Mouse (Mus musculus) retina, embryonic 14.5 days (tissue): Measurements from ENCODE around the gene Bdh1.
"Not testable (repeated sequence)": the region's sequence is repeated elsewhere in the genome, so short reads cannot be mapped to it uniquely, and the experiment has no call there.

Experiments used
- DNase-seq: peaks from one replicate; pipeline ENCODE4 v3.0.0-alpha.2; 2015; ENCODE audit warnings: low spot score

Bdh1 gene

DNA sequence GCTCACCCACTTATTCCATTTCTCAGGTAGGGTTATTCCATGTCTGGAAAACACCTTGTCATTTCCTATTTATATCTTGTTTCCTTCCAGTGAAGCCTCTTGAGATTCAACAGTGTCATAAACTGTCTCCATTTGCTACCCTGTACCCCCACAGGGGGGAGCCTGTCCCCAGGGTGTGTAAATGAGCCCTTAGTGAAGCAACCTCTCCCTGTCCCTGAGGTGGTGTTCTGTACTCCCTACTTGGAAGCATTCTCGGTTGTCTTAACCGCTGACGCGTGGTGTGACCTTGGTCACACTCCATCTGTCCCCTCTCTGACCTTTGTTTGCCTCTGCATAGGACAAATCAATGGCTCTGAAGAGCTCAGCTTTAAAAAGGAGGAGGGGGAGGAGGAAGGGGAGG, 43.5 kb downstream of the Bdh1 start:
- DNase-seq, result peak; percentile 53

DNA sequence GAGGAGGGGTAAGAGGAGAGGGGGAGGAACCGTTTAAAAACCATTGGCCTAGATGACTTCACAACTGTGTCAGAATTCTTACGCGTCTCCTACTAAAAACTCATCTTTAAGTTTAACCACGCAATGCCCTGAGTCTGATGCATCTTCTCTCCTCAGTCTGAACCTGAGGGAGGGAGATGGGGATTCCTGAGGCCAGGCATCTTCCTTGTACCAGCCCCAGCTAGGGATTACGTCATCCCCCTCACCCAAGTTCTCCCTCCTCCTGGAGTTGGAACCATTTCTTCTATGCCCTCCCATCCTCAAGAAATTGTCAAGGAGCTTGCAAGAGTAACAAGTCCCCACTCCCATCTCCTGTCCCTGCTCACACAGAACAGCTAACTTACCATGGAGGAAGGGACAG, 44.0 kb downstream of the Bdh1 start:
- DNase-seq, result no peak

DNA sequence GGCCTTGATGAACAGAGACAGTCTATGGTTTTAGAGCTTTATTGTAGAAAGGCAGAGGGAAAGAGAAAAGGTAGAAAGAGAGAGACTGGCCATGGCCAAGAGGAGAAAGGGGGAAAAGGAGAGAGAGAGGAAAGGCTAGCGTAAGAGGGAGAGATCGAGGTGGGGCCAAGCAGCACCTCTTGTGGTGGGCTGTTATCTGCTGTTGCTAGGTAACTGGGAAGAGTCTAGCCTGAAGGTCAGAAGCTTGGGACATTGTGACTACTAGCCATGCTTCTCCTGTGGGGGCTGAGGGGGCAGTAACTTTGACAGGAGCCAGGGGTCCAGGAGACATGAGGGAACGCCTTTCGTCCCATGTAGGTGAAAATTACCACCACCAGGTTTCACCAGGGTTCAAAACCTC, 48.7 kb downstream of the Bdh1 start:
- not testable (repeated sequence) for DNase-seq

DNA sequence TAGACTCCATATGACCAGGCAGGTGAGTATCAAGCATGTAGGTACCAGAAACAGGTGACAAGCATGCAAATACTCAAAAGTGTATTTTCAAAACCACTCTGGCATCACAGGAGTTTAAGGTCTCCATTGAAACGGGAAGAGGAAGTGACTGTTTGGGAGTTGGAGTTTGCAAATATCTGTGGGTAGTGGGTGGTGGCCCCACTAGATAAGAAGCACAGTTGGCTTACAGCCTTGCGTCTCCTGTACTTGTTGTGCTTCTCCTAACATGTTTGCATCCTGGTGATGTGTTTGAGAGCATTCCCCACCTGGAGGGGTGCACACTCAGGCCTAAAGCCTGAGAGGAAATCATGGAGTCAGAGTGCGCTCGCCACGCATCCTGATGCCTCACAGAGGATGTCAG, 49.9 kb downstream of the Bdh1 start:
- no peak for DNase-seq

DNA sequence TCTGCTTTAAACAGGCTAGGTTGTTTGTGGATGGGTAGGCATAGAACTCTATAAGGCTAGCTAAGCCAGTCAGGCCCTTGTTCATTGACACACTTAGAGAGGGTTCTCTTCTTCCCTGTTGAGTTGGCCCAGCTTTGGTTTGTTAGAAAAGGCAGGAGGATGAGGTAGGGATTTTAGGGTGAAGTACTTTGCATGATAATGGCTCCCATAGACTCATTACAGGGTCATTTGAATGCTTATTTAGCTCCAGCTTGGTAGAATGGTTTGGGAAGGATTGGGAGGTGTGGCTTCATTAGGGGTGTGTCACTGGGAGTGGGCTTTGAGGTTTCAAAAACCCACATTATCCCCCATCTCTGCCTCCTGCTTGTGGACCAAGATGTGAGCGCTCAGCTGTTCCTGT, 51.1 kb downstream of the Bdh1 start:
- DNase-seq, result no peak

DNA sequence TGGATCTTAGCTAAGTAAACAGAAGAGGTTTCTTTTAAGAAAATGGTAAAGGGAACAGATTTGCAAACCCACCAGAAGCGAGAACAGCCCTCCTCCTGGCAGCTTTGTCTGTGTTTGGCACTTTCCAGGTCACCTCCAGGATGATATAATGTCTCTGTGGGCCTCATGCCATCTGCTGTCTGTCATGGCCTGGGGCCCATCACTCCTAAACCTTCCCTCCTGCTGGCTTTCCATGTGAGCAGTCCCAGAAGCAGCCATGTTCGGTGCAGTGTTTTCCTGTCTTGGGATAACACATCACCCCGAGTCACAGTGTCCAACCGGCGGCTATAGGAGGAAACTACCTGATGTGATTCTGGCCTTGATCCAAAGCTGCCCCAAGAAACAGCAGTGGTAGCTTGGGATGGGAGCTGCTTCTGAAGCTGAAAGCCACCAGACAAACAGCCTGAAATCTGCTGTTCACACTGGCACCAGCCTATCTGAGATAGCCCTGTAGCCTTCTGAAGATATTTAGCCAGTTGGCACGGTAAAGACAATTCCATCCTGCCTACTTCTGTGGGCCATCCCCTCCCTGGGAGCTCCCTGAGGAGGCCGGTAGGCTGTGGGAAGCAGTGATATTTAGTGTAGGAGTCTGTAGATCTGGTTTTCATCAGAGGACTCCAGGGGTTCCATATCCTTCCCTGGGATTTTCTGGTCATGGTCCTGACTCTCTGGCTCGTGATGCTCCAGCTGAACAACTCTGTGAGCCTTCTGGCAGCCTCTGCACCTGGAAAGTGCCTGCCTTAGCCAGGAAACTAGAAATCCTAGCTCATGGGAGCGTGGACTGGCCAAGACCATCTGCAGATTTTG, 53.3 kb downstream of the Bdh1 start:
- DNase-seq, result peak; percentile 36

DNA sequence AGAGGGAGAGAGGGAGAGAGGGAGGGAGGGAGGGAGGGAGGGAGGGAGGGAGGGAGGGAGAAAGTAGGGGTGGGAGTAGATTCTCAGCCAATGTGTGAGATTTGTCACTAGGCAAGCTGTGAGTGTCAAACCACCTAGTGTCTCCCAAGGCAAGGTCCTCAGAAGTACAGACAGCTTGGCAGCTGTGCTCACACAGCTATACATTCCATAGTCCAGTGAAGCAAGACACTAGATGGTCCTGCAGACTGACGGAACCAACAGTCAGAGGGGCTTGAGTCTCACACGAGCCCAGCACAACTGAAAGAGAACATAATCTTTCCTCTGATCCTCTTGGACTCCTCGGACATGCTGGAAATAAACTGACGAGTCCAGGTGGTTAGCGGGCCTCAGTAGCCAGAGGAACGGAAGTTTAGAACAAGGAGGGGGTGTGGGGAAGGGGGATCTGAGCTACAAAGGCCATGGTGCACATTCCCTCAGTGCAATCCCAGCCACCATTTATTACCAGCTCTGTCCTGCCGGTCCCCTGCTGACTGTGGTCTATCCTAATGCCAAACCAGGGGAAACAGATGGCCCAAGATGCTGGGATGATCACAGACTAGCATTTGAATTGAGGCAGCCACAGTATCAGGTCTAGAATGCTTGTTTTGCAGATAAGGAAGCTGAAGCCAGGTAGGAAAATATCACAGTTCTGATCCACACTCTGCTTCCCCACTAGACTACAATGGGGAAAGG, 55.0 kb downstream of the Bdh1 start:
- no peak for DNase-seq

DNA sequence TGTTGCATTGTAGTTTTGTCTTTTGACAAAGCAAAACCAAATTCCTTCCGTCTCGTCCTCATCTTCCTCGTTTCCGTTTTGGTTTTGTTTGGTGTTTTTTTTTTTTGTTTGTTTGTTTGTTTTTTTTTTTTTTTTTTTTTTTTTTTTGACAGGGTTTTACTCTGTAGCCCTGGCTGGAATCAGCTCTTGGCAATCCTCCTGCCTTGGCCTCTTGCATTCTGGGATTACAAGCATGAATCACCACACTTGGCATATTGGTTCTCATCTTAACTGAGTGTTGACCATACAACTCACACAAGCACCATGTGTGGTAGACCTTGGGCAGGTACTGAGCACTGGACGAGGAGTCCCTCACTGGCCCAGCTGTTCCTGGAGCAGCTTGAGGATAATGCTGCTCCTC, 63.3 kb downstream of the Bdh1 start:
- DNase-seq, result no peak

DNA sequence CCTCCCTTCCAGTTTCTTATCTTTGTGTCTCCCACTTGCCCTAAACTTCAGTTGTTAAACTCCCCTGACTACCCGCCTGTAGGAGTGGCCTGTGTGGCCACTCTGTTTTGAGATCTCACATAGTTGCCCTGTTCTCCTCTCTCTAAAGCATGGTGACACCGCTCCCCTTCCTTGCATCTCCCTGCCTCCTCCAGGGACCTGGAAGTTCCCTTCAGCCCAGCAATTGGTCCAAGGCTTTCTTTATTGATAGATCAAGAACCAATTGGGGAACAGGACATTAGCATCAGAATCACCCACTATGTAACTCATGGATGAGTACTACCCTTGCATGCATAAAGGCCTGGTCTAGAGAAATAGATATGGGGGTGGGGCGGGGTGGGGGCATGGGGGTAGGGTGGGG, 65.2 kb downstream of the Bdh1 start:
- no peak for DNase-seq

DNA sequence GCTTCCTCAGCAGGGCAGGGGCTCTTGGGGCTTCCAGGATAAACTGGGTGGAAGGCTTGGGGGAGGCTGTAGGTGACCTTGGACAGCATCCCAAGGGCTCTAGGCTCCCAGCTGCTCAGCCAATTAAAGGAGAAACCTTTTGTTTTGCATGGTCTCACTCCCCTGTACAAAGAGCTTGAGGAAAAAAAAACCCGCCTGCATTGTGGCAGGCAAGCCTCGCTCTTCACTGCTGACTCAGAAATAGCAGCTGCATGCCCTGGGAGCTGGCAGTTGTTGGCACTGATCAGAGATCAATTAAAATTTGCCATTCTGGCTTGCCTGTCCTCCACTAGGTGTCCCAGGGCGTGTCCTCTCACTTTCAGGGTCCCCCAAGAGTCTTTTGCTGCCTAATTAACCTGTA, 67.0 kb downstream of the Bdh1 start:
- DNase-seq, result peak; percentile 62

DNA sequence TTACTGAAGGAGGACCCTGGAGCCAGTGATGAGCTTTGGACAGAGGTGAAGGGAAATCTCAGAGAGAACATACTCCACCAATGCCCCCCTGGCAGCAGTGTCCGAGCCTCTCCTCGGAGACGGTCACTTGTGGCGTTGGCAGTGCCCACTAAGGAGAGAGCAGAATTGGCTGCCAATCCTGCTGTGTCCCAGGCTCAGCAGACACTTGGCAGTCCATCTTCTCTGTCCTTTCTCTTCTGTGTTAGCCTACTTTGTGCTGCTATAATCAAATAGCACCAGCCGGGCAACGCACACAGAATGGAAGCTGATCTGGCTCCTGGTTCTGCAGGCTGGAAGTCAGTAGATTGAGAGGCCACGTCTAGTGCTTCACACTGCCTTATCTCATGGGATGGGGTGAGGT, 68.9 kb downstream of the Bdh1 start:
- DNase-seq, result no peak

DNA sequence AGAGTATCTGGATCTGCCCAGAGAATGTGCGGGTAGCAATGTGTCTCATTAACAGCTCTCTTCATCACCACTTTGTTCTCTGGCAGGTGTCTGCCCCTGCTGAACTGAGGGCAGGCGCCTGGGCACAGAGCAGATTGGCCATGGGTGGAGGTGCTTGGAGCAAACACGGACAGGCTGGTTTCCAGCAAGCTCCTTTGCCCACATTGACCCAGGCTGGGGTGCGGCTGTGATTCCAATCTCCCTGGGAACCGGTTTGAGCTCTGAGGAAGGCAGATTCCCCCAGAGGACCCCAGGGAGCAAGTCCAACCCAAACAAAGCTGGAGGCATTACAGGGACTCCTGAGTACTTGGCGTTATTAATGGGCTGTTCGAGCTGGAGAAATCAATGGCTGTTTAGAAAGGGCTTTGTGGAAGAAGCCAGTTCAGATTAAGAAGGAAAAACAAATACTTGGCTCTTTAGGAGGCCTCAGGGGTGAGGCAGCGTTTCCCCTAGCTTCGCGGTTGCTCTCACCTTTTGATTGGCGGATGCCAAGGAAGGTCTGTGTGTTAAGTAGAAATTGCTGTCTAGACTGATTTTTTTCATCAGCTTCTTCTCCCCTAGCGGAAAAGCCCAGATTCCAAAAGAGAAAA, 71.0 kb downstream of the Bdh1 start:
- peak; percentile 42 for DNase-seq

DNA sequence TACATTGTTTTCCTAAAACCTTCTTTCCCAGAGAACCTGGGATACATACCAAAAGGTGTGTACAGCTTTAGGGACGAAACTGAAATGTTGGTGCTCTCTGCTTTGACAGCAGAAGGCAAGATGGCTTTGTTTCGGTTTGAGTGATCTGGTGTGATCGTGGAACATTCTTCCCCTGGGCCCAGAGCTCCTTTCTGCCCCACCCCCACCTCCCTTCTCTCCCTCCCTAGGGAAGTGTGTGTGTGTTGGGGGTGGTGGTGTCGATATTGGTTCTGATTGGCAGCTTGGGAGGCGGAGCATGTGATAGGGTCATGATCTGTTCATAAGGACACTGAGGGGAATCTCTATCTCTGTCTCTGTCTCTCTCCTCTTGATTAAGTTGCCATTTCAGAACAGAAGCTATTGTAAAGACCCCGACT, 71.5 kb downstream of the Bdh1 start:
- DNase-seq, result peak; percentile 44

DNA sequence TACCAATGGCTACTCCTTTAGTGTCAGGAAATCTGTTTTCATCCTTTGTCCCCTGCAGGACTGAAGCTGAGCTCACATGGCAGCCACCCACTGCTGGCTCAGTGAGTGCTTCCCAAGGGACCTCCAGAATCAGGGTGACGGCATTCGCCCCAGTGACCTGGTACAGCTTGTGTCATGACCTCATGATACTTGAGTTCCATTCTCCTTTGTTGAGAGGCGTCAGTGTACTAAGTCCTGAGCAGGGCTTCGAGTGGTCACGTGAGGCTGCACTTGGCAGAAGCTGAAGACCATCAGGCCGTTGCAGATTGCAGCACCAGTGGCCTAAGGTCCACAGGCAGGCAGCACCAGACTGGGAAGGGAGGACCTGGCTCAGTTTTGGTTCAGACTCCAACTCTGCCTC, 71.9 kb downstream of the Bdh1 start:
- peak; percentile 55 for DNase-seq

DNA sequence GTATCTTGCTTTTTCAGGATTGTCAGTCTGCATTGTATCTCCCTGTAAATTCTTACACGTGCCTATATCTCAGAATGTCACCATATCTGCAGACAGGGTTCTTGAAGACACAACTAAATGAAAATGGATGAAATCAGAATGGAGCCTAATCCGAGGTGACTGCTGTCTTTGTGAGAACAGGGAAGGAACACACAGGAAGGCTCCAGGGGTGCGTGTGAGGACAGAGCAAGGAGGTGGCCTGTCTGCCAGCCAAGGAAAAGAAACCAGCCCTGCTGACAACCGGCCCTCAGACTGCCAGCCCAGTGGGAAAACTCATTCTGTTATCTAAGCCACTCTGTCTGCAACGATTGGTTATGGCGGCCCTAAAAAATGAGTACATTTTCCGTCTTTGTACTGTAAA, 73.3 kb downstream of the Bdh1 start:
- no peak for DNase-seq

DNA sequence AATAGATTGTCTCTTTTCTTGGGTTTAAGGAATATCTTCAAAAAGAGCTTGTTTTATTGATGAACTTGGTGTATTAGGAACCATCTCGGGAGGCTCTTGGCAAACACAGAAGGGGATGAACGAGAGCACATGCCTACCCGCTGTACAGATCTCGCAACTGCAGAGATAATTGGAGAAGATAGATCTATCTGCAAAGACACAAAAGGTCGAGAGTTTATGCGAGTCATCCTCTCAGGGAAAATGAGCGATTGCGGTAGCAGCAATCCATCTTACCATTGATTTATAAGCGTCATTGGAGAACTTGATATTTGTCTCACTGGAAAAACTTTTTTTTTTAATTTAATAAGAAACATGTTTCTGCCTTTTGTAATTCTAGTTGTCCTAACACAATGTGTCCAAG, 73.7 kb downstream of the Bdh1 start:
- no peak for DNase-seq

DNA sequence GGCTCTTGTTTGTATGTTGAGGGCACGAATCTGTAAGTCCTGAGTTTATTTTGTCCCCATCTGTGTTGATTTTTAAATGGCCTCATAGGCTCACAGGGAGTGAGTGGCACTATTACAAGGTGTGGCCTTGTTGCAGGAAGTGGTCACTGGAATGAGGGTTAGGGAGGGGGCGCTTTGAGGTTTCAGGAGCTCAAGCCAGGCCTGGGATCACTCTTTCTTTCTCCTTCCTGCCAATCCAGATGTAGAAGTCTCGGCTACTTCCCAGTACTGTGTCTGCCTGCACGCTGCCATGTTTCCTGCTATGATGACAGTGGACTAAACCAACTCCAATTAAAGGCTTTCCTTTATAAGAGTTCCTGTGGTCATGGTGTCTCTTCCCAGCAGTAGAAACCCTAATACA, 76.3 kb downstream of the Bdh1 start:
- no peak for DNase-seq

DNA sequence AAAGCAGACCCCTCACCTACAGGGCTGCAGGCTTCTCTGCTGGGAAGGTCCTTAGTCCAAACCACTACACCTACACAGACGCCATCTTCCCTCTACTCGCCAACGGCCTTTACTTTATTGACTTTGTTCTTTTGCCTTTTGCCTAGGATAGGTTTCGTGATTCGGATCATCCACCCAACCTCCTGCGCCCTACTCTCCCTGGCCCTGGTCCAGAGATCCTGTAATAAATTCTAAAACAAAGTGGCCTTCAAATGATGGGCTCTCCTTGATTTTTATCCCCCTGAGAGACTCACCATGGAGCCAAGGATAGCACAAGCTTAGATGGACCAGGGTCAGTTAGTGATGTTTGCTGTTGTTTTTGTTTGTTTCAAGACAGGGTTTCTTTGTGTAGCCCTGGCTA, 76.9 kb downstream of the Bdh1 start:
- DNase-seq, result no peak

DNA sequence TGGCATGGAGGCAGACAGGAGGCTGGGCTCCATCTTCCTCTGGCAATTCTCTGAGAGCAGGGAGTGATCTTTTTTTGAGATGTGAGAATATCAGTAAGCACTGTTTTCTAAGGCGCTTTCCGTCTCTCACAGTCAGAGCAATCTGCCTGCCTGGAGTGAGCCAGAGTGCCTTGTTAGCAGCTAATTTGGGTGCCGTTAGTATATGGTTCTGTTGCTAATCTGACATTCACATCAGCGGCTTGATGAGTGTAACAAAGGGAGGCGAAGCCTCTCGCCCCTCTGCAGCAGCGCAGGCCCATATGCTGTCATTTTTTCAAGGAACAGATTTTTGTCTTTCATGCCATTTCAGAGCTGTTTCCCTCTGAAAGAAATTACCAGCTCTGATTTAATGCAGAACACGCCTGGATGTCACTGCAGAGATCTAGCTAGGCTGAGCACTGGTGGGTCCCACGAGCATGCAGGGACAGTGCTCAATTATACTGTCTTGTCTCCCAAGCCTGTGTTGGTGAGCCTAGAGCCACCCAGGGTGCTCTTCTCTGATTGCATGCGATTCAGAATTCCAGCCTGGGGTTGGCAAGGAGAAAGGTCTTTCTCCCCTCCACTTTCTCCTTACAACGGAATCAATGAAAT, 77.7 kb downstream of the Bdh1 start:
- no peak for DNase-seq

DNA sequence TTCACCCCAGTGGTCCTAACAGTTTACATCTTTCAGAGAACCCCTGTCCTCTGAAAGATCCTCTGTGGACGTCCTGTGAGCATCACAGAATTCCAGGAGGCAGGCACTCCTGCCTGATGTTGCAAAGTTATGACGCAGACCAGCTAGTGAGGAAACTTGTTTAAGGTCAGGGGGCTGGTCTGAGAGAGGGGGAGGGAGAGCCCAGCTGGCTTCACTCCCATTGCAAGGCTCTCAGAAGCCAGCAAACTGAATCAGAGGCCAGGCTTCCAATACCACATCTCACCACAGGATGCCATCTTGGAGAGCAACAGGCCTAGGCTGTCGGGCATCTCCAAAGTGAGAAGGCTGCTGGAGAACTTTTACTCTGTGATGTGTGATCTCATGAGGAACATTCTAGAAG, 78.5 kb downstream of the Bdh1 start:
- no peak for DNase-seq

DNA sequence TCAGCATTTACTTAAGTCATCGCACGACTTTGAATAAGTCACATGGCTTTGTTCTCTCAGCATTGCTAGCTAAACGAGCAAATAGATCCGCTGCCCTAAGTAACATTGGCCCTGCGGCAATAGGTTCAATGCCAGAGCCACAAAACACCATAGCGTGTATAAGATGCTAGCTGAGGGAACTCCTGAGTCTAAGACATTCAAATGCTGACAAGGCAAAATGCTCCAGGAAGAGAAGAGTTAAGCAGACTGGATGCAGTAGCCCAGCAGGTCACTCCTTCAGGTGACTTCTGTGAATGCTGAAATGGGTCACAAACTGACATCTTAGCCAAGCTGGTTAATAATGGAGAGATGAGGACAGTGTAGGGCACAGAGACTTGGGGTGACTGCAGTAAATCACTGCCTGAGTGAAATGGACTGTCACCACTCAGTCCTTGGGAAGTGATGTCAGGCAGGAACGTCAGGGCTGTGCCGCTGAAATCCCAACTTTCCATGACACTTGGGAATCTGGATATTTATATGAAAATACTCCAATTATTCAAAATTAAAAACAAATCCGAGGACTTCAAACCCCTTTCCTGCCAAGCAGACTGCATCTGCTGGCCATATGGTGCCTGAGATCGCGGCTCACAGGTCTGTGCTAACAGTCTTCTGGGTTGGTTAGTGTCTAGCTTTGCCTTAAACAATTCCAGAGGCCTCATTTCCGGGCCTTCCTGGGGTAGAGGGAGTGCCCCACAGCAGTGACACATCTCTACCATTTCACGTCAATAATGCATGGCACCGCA, 79.1 kb downstream of the Bdh1 start:
- no peak for DNase-seq
